Mouse (Mus musculus) intestine, embryonic 15.5 days (tissue): ENCODE data around the gene Kif5c. TPM values are rescaled to one million over a fixed set of nuclear protein-coding genes. Genes with fewer than 3 reads are reported as not detected.

ENCODE experiments used
- ATAC-seq: fragments of 200-750 bp; cut with Nextera tagmentation; 2 replicates; pipeline ENCODE4 v1.8.0; 2017; ENCODE audit warnings: moderate TSS enrichment, moderate library complexity
- H3K27ac ChIP-seq: fragments of 300-500 bp; sonication (generic); 2 replicates; pipeline ENCODE4 v1.5.1; 2015; ENCODE audit warnings: mild to moderate bottlenecking, inconsistent platforms
- H3K27me3 ChIP-seq: fragments of 300-500 bp; sonication (generic); replicated peaks from 2 replicates; pipeline ENCODE4 v1.6.1; 2015; ENCODE audit warnings: inconsistent platforms
- H3K36me3 ChIP-seq: fragments of 300-500 bp; sonication (generic); 2 replicates; pipeline ENCODE4 v1.6.1; 2015; ENCODE audit warnings: inconsistent platforms
- H3K4me1 ChIP-seq: fragments of 300-500 bp; sonication (generic); replicated peaks from 2 replicates; pipeline ENCODE4 v1.6.1; 2015; ENCODE audit warnings: inconsistent platforms
- H3K4me2 ChIP-seq: fragments of 300-500 bp; sonication (generic); replicated peaks from 2 replicates; pipeline ENCODE4 v1.6.1; 2015; ENCODE audit warnings: mild to moderate bottlenecking, inconsistent platforms
- H3K4me3 ChIP-seq: fragments of 300-500 bp; sonication (generic); replicated peaks from 2 replicates; pipeline ENCODE4 v1.5.1; 2015; ENCODE audit warnings: inconsistent platforms
- H3K9ac ChIP-seq: fragments of 300-500 bp; sonication (generic); 2 replicates; pipeline ENCODE4 v1.6.1; 2015; ENCODE audit warnings: inconsistent platforms
- H3K9me3 ChIP-seq: fragments of 300-500 bp; sonication (generic); 2 replicates; pipeline ENCODE4 v1.6.1; 2016; ENCODE audit warnings: inconsistent platforms
- WGBS: fragments of 180-500 bp; shearing (Covaris S2); methylation state at CpG from one replicate; pipeline ENCODE4 v1.1.7; 2015; 5-methylcytosine and 5-hydroxymethylcytosine counted together
- polyA plus RNA-seq: library from polyadenylated mRNA; unstranded; fragments of >200 nt; fragmentation: Nextera tagmentation; extraction: Ambion mirVana; gene quantifications from 2 replicates; pipeline ENCODE4 v1.2.1, GENCODE M21; 2015

The Kif5c gene
- polyA plus RNA-seq, 1 experiment from 2014 or later = 8.2 TPM

DNA sequence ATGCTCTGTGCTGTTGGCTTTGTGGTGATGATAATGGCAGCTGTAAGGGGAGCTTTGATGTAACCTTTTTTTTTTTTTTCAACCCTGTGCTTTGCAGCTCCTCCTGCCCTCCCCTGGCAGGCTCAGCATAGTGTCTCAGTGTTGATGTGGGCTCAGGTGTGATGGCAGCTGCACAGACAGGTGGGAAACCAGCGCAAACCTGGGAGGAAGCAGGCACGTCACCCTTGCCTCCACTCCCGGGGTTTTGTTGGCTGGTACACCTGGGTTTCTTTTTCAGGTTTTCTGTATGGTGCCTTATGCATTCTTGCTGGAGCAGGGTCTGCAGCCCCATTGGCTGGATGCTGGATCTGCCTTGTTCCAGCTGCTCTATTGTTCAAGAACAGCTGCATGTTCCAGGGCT, 198.1 kb downstream of the Kif5c start:
- no peak overlapping the region for H3K4me2 ChIP-seq
- H3K36me3 ChIP-seq = no peaks in the 10 kb centered on the region
- ATAC-seq = no peak
- no peaks in the 10 kb centered on the region for H3K27me3 ChIP-seq
- no peak overlapping the region for H3K9ac ChIP-seq
- no peaks in the 10 kb centered on the region for H3K9me3 ChIP-seq
- H3K4me1 ChIP-seq = peaks cover 4% of the 10 kb centered on the region; the same call in 1 of the 2 replicates
- no peak overlapping the region for H3K27ac ChIP-seq
- 93% methylated on average over 3 of the region's 3 CpGs for WGBS
- H3K4me3 ChIP-seq = no peak overlapping the region

GRCm38 (mm10) chr2:49818126-49818525, 199.0 kb downstream of the Kif5c start:
- no peaks in the 10 kb centered on the region for H3K36me3 ChIP-seq
- H3K27ac ChIP-seq = no peak overlapping the region
- no peaks in the 10 kb centered on the region for H3K27me3 ChIP-seq
- no peak overlapping the region for H3K4me2 ChIP-seq
- no peak for ATAC-seq
- no peak overlapping the region for H3K9ac ChIP-seq
- WGBS = 69% methylated on average over 5 of the region's 5 CpGs
- H3K4me3 ChIP-seq = no peak overlapping the region
- H3K9me3 ChIP-seq = no peaks in the 10 kb centered on the region
- peaks cover 3% of the 10 kb centered on the region; the same call in 1 of the 2 replicates for H3K4me1 ChIP-seq

GRCm38 (mm10) chr2:49822312-49822711, 203.2 kb downstream of the Kif5c start:
- Histone ChIP-seq H3K4me3 (no peak overlapping the region), H3K9me3 (no peaks in the 10 kb centered on the region), H3K9ac (no peak overlapping the region), H3K27ac (no peak overlapping the region), H3K4me2 (no peak overlapping the region), H3K4me1 (no peaks in the 10 kb centered on the region), H3K36me3 (no peaks in the 10 kb centered on the region), H3K27me3 (no peaks in the 10 kb centered on the region)
- 66% methylated on average over 1 of the region's 1 CpGs for WGBS
- ATAC-seq = no peak

Other genes with a start within 250 kb of the Kif5c start
- 5.0 and 5.9 TPM in 2 replicates for gene Epc2, start 167.8 kb upstream of the Kif5c start, polyA plus RNA-seq
- gene Lypd6b, start 168.4 kb downstream of the Kif5c start, polyA plus RNA-seq = 2.0 and 2.8 TPM in 2 replicates